Mouse (Mus musculus) Patski (cell line): ENCODE measurements at regions not wholly inside any gene's neighbourhood (a gene's known extent, or its start where the extent isn't known, plus 50 kb on each side); places are given as distances from the start of the nearest gene placed in this dataset.

ENCODE experiments used
- ATAC-seq: fragments of 100-300 bp; one replicate; pipeline ENCODE4 v1.8.0; 2021
- CTCF ChIA-PET: fragments of 350-600 bp; sonication (Branson Sonifier 250); formaldehyde crosslinking; loops from one replicate; lab custom pipeline; 2022; ENCODE audit warnings: inconsistent platforms; lab: Charles Lee
- POLR2A ChIA-PET: fragments of 350-600 bp; sonication (Branson Sonifier 250); formaldehyde crosslinking; loops from one replicate; lab custom pipeline; 2022; ENCODE audit warnings: antibody characterized with exemption, inconsistent platforms; lab: Charles Lee
- DNase-seq: peaks from one replicate; pipeline ENCODE4 v3.0.0-alpha.2; 2011; ENCODE audit warnings: low read depth, low spot score
- H3K27me3 ChIP-seq: fragments of 371-371 bp; one replicate; pipeline ENCODE4 v1.5.1; 2021
- CTCF ChIP-seq: fragments of 100-300 bp; IDR thresholded peaks from one replicate; pipeline ENCODE4 v1.5.1; 2021
- in situ Hi-C: fragments of 300-500 bp; cut with MboI; formaldehyde crosslinking; loops from 3 replicates; pipeline ENCODE4 v1.11.1; 2018; ENCODE audit warnings: low pct_unique_long_range_greater_than_20kb, mixed read lengths

DNA sequence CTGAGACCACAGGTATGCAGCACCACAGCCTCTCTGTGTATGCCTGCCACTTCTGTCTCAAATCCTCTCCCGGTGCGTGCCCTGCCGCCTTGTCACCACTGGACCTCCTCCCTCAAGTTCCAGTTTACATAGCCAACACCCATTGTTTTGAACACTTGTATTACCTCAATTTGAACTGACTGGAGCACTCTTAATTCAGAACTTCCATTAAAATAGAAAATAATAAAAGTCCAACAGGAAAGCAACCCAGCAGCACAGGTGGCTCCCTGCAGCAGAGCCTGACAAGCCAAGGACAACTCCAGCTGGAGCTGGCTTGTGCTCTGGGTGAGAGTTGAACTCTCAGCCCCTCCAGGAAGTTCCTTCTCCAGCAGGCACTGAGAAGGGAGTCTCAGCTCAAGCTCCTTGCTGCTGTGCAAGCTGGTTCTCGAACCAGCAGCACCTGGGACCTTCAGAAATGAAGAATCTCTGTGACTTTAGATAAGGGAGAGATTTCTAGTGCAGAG is 120.5 kb downstream of the Chic2 start:
- no peaks in the 10 kb centered on the region for H3K27me3 ChIP-seq
- POLR2A ChIA-PET: no interaction called here
- no peak for DNase-seq
- in situ Hi-C loops: no loop called here
- CTCF ChIA-PET: interaction anchor here (1.0 kb wide), 1 partner anchor 8 kb away, joined by 3 read pairs; no protein-coding TSS in a partner anchor
- TF ChIP-seq CTCF: no peak
- no peak for ATAC-seq

- in situ Hi-C loops: no loop called here
- ChIA-PET POLR2A (no interaction called here), CTCF (no interaction called here)
- no peaks in the 10 kb centered on the region for H3K27me3 ChIP-seq
- DNase-seq (no peak), ATAC-seq (no peak)
- no peak for TF ChIP-seq CTCF
Measured at GRCm38 (mm10) chr5:74923337-74923736, 121.2 kb downstream of the Chic2 start.

- in situ Hi-C loops: no loop called here
- no peak for TF ChIP-seq CTCF
- CTCF ChIA-PET: no interaction called here
- DNase-seq: no peak
- POLR2A ChIA-PET: no interaction called here
- no peaks in the 10 kb centered on the region for H3K27me3 ChIP-seq
- no peak for ATAC-seq
Measured at GRCm38 (mm10) chr5:74922881-74923280, 121.7 kb downstream of the Chic2 start.

DNA sequence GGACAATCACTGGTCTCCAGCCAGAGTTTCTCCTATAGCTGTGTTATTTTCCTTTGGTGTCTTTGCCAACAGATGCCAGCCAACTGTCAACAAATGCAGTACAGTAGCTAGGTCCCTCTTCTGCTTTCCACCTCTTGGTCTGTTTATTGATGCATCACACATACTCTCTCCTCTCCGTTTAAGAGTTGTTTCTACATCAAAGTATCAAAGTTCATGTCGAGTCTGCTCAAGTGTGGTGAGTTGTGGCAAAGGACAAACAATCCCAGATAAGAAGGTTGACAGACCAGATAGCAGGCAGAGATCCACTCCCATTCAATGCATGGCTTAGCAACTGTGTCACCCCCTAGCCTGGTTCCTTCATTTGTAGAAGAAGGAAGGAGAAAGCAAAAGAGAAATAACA is 123.6 kb downstream of the Chic2 start:
- in situ Hi-C loops: no loop called here

GRCm38 (mm10) chr5:74920490-74920889 is 124.1 kb downstream of the Chic2 start:
- ChIA-PET POLR2A (no interaction called here), CTCF (interaction anchor here (1.4 kb wide), 1 partner anchor 223 kb away, joined by 3 read pairs; no protein-coding TSS in a partner anchor)
- in situ Hi-C loops: no loop called here
- DNase-seq (no peak), ATAC-seq (no peak)
- TF ChIP-seq CTCF: no peak
- H3K27me3 ChIP-seq: no peaks in the 10 kb centered on the region

More for the DNA sequence above, 123.6 kb downstream of the Chic2 start:
- ATAC-seq: no peak
- H3K27me3 ChIP-seq: no peaks in the 10 kb centered on the region
- DNase-seq: no peak
- TF ChIP-seq CTCF: no peak
- CTCF ChIA-PET: interaction anchor here (1.0 to 1.4 kb wide), 2 partner anchors 11 to 222 kb away, joined by 3 to 5 read pairs; no protein-coding TSS in a partner anchor
- POLR2A ChIA-PET: no interaction called here

DNA sequence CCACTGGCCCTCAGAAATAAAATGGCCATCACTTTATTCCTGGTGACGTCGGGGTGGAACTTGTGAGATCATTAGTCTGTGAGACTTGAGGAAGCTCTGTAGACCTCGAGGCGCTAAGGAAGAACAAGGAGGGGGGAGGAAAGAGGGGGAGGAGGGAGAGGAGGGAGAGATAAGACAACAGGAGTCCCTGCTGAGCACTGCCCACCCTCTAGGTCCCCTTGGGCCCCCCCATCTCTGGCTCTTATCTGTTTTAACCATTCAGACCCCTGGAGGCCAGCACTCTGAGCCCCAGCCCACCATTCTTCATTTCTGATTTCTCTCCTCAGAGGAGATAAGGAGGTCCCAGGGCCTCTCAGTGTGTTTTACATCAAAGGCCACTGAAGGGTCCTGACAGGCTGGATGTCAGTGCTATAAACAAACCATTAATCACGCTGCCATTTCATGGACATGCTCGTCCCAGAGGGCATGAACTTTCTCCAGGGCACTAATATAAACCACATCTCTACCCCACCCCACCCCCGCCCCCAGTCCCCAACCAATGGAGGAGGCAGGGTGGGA is 139.0 kb downstream of the Chic2 start:
- ATAC-seq: no peak
- no peaks in the 10 kb centered on the region for H3K27me3 ChIP-seq
- POLR2A ChIA-PET: interaction anchor here (1.4 kb wide), 1 partner anchor 11 kb away, joined by 3 read pairs; no protein-coding TSS in a partner anchor
- CTCF ChIA-PET: interaction anchor here (1.5 to 2.1 kb wide), 3 partner anchors 11 to 39 kb away, joined by 3 to 9 read pairs (median 4); no protein-coding TSS in a partner anchor
- DNase-seq: no peak
- in situ Hi-C loops: no loop called here
- no peak for TF ChIP-seq CTCF

DNA sequence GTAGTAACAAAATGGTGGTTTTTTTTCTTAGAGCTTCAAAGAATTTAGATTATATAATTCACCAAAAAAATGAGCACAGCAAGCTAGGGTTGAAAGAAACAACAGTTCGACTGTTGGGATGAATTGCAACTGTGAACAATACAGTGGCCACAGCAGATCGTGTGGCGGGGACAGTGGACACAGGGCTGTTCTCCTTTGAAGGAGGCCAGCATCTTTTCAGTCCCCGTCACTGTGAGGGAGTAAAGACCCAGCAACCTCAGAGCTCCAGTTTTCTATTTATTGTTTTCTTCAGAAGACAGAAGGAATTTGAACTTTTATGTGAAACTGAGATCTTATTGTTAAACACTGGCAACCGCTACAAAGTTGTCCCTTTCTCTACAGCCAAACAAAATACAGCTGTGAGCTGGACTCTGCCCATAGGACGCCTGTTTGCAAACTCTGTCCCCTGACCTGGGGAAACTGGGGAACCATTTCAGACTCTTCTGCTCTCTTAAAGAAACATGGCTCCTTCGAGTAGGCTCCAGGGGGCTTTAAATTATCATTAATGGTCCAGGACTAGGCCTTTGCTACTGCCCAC is 139.6 kb downstream of the Chic2 start:
- in situ Hi-C loops: no loop called here
- TF ChIP-seq CTCF: no peak
- H3K27me3 ChIP-seq: no peaks in the 10 kb centered on the region
- ChIA-PET CTCF (interaction anchor here (1.5 to 2.1 kb wide), 4 partner anchors 11 to 264 kb away, joined by 3 to 9 read pairs (median 4); no protein-coding TSS in a partner anchor), POLR2A (interaction anchor here (0.9 to 1.4 kb wide), 2 partner anchors 9 to 11 kb away, joined by 3 read pairs; no protein-coding TSS in a partner anchor)
- ATAC-seq (no peak), DNase-seq (no peak)

DNA sequence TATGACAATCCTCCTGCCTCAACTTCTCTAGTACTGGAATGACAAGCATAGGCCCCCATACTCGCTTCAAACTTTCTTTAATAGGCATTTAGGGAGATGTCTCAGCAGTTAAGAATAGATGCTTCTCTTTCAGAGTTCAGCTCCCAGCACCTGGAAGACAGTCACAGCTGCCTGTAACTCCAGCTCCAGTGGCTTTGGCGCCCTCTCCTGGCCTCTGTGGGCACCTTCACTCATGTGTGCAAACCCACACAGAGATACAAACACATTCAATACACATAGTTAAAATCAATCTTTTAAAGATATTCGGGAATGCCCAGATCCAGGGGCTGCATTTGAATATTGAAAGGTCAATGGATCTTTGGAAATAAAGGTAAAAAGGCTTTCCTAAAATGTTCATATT is 140.2 kb downstream of the Chic2 start:
- peak; percentile 71 for TF ChIP-seq CTCF
- POLR2A ChIA-PET: interaction anchor here (0.9 to 1.4 kb wide), 2 partner anchors 10 to 12 kb away, joined by 3 read pairs; no protein-coding TSS in a partner anchor
- H3K27me3 ChIP-seq: no peaks in the 10 kb centered on the region
- in situ Hi-C loops: no loop called here
- no peak for DNase-seq
- no peak for ATAC-seq
- CTCF ChIA-PET: interaction anchor here (1.5 to 2.1 kb wide), 5 partner anchors 9 to 263 kb away, joined by 3 to 9 read pairs (median 4); no protein-coding TSS in a partner anchor

- ChIA-PET CTCF (interaction anchor here (1.5 to 2.1 kb wide), 4 partner anchors 10 to 263 kb away, joined by 4 to 9 read pairs (median 6); no protein-coding TSS in a partner anchor), POLR2A (interaction anchor here (0.6 kb wide), 1 partner anchor 194 kb away, joined by 4 read pairs; no protein-coding TSS in a partner anchor)
- no peak for DNase-seq
- no peak for ATAC-seq
- TF ChIP-seq CTCF: no peak
- in situ Hi-C loops: no loop called here
- H3K27me3 ChIP-seq: no peaks in the 10 kb centered on the region
Measured at GRCm38 (mm10) chr5:74903711-74904110, 140.9 kb downstream of the Chic2 start.

DNA sequence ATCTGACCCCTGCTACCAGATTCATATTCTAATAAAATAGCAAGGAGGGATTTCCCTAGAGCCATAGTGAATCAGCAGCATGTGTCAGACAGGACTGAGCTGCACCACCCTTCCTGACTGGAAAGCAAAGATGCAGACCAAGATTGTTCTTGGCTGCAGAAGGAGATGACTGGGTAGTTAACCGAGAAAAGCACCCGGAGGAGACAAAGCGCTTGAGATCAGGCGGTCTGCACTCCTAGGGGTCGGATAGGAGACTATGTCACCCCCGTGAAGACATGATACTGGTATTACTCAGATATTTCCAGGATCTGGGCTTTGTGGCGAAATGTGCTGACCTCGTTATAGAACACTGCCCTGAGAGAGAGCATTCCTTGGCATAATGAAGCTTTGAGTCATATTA is 147.4 kb downstream of the Chic2 start:
- DNase-seq (peak; percentile 94), ATAC-seq (peak; percentile 94)
- POLR2A ChIA-PET: interaction anchor here (0.7 to 0.9 kb wide), 2 partner anchors 103 to 105 kb away, joined by 3 to 5 read pairs; no protein-coding TSS in a partner anchor
- CTCF ChIA-PET: interaction anchor here (1.6 to 1.8 kb wide), 3 partner anchors 65 to 102 kb away, joined by 3 to 5 read pairs (median 4); no protein-coding TSS in a partner anchor
- in situ Hi-C loops: loop anchor here (5.0 kb wide), 1 partner anchor 100 kb away; no protein-coding TSS in a partner anchor
- TF ChIP-seq CTCF: no peak
- no peaks in the 10 kb centered on the region for H3K27me3 ChIP-seq
